Mouse (Mus musculus) T-helper 2 cell (primary cell): ENCODE data around the gene Fam118a.

Experiments
- in situ Hi-C: fragments of 300-600 bp; cut with MboI, MseI; formaldehyde crosslinking; loops from one replicate; pipeline ENCODE4 v1.15.1; 2025; ENCODE audit warnings: high pct_unique_total_duplicates

Fam118a gene

DNA sequence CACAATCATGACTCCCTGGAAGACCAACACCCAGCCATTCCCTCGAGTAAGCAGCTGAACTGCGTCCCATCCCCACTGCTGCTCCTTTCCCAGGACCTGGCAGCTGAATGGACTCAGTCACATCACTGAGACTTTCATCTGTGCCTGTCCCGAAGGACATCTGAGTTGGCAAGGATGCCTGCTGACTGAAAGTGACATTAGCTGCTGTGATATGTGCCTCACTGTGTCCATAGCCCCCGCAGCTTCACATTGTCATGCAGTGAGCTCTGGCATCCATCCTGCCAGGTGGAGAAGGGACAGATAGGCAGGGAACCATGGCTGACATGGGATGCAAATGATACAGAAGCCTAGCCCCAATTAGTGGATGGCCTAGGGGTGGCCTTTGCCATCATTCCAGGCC is 26.4 kb downstream of the Fam118a start:
- in situ Hi-C loops, result no loop called here

DNA sequence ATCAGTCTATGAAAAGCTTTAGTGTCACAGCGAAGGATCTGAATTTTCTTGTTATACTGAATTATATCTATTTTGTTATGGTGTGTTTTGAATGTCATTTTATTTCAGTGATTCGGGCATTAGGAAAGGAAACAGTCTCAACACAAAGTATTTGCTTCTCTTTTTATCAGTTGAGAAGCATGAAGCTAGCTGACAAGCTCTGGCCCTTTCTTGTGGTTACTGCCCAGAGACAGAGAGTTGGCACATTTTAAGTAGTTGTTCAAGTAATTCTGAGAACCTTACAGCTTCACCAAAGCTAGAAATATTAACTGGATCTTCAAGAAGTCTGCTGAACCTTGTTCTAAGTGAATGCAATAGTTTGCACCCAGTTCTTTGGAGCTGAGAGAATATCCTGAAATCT is 34.7 kb downstream of the Fam118a start:
- in situ Hi-C loops, result no loop called here

DNA sequence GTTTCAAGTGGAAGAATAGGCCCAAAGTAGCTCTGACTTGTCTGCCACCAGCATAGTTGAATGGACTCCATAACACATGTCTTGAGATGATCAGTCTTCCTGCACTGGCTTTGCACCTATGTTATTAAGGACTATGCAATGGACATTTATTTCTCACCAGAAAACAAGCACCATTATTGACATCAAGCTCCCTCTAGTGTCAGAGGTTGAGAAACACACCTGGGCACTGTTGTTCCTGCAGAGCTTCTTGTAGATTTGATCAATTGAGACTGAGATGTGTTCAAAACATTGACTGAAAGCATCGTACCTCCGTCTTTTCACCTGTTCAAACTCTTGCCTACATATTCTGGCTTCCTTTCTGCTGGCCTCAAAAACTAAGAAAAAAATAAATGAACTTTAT is 41.8 kb downstream of the Fam118a start:
- in situ Hi-C loops, result loop anchor here (5.0 kb wide), 1 partner anchor 73 kb away; no protein-coding TSS in a partner anchor

DNA sequence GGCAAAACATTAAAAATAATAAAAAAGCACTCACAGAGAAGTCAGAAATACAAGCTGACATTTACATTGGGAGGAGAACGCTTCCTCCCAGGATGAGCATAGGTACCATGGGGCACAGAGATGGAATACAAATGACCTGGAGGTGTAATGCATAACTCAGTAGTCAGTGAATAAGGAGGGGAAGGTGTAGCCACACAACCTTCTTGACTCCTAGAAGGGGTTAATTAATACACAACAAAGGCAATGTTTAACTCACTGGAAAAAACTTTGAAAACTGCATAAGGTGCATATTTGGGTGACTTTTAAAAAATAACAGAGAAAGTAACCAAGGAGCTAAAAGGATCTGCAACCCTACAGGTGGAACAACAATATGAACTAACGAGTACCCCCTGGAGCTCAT is 43.9 kb downstream of the Fam118a start:
- in situ Hi-C loops, result loop anchor here (5.0 kb wide), 1 partner anchor 75 kb away; no protein-coding TSS in a partner anchor

DNA sequence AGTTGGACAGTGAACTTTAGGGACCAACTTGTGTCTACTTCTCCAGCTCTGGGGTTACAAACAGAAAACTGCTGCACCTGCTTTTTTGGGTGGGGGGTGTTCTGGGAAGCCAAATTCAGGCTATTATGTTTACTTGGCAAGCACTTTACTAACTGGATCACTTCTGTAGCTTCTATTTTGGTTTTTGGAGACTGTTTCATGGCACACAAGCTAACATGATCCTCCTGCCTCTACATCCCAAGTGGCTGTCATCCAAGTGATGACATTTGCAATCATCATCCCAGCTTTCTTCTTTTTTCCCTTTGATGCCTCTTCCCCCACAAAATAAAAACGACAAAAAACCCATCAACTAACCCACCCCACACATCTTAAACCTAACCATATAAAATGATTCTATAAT is 56.9 kb downstream of the Fam118a start:
- in situ Hi-C loops, result loop anchor here (25.0 kb wide), 1 partner anchor 1927 kb away; no protein-coding TSS in a partner anchor
